Mouse (Mus musculus) E14TG2a.4 (cell line): ENCODE data around the gene Amh.
A peak's percentile ranks its signal among the peaks of the same experiment; 100 is the strongest.

Experiments
- H3K27me3 ChIP-seq: 2 replicates; pipeline ENCODE4 v1.6.1; 2014; ENCODE audit warnings: low read length, control low read depth; ENCODE audit not compliant: insufficient read depth
- H3K36me3 ChIP-seq: 2 replicates; pipeline ENCODE4 v1.6.1; 2014; ENCODE audit warnings: low read length, control low read depth; ENCODE audit not compliant: insufficient read depth
- H3K4me1 ChIP-seq: replicated peaks from 2 replicates; pipeline ENCODE4 v1.6.1; 2014; ENCODE audit warnings: low read depth, low read length, control low read depth
- H3K4me3 ChIP-seq: replicated peaks from 2 replicates; pipeline ENCODE4 v1.5.1; 2014; ENCODE audit warnings: mild to moderate bottlenecking, low read length
- H3K9me3 ChIP-seq: 2 replicates; pipeline ENCODE4 v1.6.1; 2014; ENCODE audit warnings: low read length, control low read depth
- CTCF ChIP-seq: conservative IDR thresholded peaks from 2 replicates; pipeline ENCODE4 v1.5.1; 2014; ENCODE audit warnings: low read length
- NANOG ChIP-seq: IDR thresholded peaks from 2 replicates; pipeline ENCODE4 v1.6.1; 2014; ENCODE audit warnings: borderline replicate concordance, low read length, mixed read lengths
- POU5F1 ChIP-seq: IDR thresholded peaks from 2 replicates; pipeline ENCODE4 v1.6.1; 2014; ENCODE audit warnings: low read length, borderline replicate concordance

The Amh gene

DNA sequence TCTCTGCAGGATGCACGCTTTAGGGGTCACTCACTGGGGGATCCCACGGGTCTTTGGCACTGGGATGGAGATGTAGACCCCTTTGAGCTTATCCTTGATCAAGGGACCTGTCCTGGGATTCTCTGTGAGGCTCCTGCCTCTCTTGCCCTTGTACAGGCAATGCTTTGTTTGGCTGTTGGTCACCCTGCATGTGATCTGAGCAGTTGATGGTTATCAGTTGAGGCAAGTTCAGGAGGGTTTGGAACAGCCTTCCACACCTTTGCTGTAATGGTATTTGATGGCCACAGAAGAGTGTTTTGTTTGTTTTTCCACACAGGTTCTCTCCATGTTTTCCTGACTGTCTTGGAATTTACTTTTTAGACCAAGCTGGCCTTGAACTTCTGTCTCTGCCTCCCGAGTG lies 43.2 kb upstream of the Amh start:
- no peaks in the 10 kb centered on the region for H3K9me3 ChIP-seq
- peaks cover 98% of the 10 kb centered on the region for H3K4me1 ChIP-seq
- peaks cover 89% of the 10 kb centered on the region for H3K36me3 ChIP-seq
- no peak overlapping the region for H3K4me3 ChIP-seq
- no peaks in the 10 kb centered on the region for H3K27me3 ChIP-seq
- TF ChIP-seq NANOG = no peak
- TF ChIP-seq CTCF = no peak
- TF ChIP-seq POU5F1 = no peak

DNA sequence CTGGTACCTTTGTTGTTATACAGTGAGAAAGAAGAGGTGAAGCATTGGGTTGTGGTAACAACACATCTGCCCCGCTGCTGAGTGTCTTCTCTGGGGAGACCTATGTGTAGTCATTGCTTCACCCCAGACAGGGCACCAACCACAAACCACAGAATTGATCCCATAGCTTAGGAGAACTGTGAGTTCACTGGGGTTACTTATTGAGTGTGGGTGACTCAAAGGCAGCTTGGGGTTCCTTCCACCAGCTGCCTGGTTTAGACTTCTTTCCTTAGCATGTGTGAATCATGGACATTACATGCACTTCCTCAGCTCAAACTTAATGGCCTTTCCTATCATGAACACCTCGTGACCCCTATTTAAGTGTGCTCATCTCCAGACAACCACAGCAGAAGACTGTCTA lies 41.5 kb upstream of the Amh start:
- H3K27me3 ChIP-seq = no peaks in the 10 kb centered on the region
- H3K4me3 ChIP-seq = no peak overlapping the region
- peaks cover 90% of the 10 kb centered on the region for H3K36me3 ChIP-seq
- peaks cover 92% of the 10 kb centered on the region for H3K4me1 ChIP-seq
- no peaks in the 10 kb centered on the region for H3K9me3 ChIP-seq
- TF ChIP-seq NANOG (no peak), POU5F1 (no peak), CTCF (no peak)

DNA sequence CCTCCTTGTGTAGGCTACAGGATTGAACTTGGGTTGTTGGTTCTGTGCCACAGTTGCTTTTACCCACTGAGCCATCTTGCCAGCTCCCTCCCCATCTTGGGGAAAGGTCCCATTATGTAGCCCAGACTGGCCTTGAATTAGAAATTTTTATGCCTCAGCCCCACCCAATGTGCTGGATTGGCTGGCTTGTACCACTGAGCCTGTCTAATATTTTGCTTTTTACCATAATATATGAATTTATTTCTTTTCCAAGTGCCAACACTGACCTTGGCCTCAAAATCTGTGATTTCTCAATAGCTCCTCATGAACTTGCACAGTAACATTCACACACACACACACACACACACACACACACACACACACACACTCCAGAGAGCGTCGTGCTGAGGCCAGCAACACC lies 39.3 kb upstream of the Amh start:
- Histone ChIP-seq H3K4me1 (peaks cover 70% of the 10 kb centered on the region), H3K36me3 (peaks cover 93% of the 10 kb centered on the region), H3K4me3 (peak overlapping the region; percentile 39; the same call in 1 of the 2 replicates), H3K9me3 (no peaks in the 10 kb centered on the region), H3K27me3 (no peaks in the 10 kb centered on the region)
- TF ChIP-seq POU5F1 (no peak), NANOG (no peak), CTCF (no peak)

DNA sequence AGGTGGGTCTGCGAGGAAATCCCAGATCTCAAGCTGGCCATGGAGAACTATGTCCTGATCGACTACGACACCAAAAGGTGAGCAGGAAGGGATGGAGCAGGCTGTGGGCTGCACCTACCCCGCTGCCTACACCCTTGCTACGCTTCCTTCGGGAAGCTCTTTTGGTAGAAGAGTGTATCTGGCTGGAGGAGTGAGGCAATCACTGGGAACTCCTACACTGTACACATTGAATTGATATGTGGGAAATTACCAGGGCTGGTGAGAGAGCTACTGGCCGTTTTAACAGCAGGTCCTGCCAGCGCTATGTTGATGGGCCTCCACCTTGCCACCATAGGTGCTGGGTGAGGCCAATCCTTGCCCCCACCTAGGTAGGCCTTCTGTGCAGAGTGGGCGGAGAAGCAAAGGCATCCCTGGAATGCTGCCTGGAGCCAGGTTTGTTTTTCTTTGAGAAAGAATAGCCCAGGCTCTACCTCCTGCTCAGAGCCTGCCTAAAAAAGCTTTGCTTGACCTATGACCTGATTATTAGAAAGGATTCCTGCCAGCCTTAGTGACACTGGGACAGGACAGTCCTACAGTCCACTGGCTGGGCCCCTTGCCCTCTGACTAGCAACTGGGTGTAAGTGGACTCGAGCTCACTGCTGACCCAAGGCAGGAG lies 38.8 kb upstream of the Amh start:
- TF ChIP-seq NANOG = no peak
- no peak for TF ChIP-seq CTCF
- TF ChIP-seq POU5F1 = no peak

DNA sequence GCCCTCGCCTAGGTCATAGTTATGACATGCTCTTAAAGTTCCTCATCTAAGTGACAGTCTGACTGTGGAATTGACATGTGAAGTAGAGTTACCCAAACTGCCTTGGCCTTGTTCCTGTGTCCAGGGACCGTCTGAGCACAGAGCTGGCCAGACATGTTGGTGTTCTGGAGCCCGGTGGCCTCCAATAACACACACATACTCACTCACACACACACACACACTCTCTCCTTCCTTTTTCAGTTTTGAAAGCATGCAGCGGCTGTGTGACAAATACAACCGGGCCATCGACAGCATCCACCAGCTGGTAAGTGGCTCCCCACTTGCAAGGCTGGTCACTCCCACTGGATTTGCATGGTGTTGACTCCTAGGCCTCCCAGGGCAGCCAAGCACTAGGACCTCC lies 36.7 kb upstream of the Amh start:
- Histone ChIP-seq H3K4me1 (peaks cover 45% of the 10 kb centered on the region), H3K27me3 (no peaks in the 10 kb centered on the region), H3K9me3 (no peaks in the 10 kb centered on the region), H3K36me3 (peaks cover 98% of the 10 kb centered on the region), H3K4me3 (no peak overlapping the region)
- TF ChIP-seq POU5F1 = no peak
- TF ChIP-seq NANOG = no peak
- TF ChIP-seq CTCF = no peak

More for the DNA sequence above, 38.8 kb upstream of the Amh start:
- Histone ChIP-seq H3K9me3 (no peaks in the 10 kb centered on the region), H3K4me1 (peaks cover 65% of the 10 kb centered on the region), H3K4me3 (peak overlapping the region; percentile 39), H3K36me3 (peaks cover 95% of the 10 kb centered on the region), H3K27me3 (no peaks in the 10 kb centered on the region)

DNA sequence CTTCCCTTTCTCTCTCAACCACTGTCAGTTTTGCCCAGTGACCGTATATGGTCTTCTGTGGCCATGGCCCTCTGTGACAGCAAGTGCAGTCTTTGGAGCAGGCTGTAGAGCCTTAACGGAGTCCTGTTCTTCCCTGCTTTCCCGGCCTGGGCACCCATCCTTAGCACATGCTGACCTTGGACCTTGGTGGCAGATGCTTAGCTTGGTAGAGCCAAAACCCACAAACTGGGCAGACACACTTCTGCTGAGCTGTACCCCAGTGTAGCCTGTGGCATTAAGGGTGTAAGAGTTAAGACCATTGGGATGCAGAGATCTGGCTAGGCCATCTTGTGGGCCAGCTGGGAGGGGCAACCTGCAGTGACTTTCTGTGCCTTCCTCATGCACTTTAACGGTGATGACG lies 31.2 kb upstream of the Amh start:
- Histone ChIP-seq H3K27me3 (no peaks in the 10 kb centered on the region), H3K4me3 (no peak overlapping the region), H3K9me3 (no peaks in the 10 kb centered on the region), H3K36me3 (peaks cover 100% of the 10 kb centered on the region), H3K4me1 (peaks cover 36% of the 10 kb centered on the region)
- TF ChIP-seq CTCF = no peak
- no peak for TF ChIP-seq NANOG
- TF ChIP-seq POU5F1 = no peak

DNA sequence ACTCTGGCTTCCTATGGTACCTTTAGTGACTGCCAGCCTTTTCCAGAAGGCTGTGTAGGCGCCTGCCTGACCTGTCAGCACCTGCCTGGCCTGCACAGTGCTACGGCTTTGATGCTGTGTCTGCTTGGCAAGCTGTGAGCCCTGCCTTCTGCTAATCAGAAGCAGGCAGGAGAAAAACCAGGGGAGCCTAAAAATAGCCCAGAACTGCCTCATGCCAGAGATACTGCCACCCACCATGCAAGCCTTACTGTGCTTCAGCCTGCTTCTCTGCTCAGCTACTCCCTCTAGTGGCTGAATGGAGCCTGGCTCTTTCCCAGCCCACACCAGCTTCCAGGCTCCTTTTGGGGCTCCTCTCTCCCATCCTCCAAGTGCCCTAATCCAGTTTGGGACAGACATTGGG lies 30.5 kb upstream of the Amh start:
- no peaks in the 10 kb centered on the region for H3K27me3 ChIP-seq
- H3K4me1 ChIP-seq = peaks cover 36% of the 10 kb centered on the region
- H3K4me3 ChIP-seq = no peak overlapping the region
- TF ChIP-seq CTCF (peak; percentile 95), POU5F1 (no peak)
- no peaks in the 10 kb centered on the region for H3K9me3 ChIP-seq
- H3K36me3 ChIP-seq = peaks cover 100% of the 10 kb centered on the region

DNA sequence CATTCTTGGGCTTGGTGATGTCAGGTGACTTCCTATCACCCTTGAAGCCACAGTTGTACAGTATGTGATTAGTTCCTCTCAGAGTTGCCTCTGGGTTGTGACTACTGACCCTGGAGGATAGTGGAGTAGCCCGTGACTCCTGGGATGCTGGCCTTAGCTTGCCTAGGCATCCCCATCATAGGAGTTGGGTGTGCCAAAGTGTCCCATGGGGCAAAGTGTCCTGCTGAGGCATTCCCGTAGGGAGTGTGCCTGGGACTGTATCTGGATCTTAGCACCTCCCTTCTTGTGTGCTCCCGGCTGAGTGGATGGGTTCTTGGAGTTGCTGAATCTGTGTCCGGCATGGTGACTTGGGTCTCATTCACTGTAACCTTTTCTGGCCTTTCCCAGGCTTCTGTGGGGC lies 30.1 kb upstream of the Amh start:
- TF ChIP-seq CTCF (no peak), NANOG (no peak), POU5F1 (no peak)
- no peaks in the 10 kb centered on the region for H3K9me3 ChIP-seq
- no peak overlapping the region for H3K4me3 ChIP-seq
- H3K27me3 ChIP-seq = no peaks in the 10 kb centered on the region
- peaks cover 100% of the 10 kb centered on the region for H3K36me3 ChIP-seq
- H3K4me1 ChIP-seq = peaks cover 36% of the 10 kb centered on the region

DNA sequence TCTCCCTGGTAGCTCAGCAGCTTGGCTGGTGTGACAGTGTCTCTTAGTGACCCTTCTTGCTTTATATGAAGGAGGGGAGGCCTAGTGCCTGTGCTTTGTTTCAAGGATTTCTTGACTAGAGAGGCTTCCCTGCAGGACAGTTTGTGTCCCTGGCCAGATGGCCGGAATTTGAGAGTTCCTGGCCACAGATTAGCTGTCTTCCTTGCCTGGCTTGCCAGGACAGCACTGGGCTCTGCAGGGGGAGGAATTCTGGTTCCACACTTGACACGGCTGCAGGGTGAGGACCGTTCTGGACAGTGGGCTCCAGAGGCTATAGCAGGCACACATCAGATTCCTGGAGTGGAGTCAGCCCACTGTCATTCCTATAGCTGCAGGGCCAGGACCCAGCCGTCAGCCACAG lies 29.3 kb upstream of the Amh start:
- Histone ChIP-seq H3K4me1 (peaks cover 36% of the 10 kb centered on the region), H3K36me3 (peaks cover 100% of the 10 kb centered on the region), H3K27me3 (no peaks in the 10 kb centered on the region), H3K9me3 (no peaks in the 10 kb centered on the region), H3K4me3 (no peak overlapping the region)
- TF ChIP-seq CTCF = no peak
- no peak for TF ChIP-seq NANOG
- no peak for TF ChIP-seq POU5F1

DNA sequence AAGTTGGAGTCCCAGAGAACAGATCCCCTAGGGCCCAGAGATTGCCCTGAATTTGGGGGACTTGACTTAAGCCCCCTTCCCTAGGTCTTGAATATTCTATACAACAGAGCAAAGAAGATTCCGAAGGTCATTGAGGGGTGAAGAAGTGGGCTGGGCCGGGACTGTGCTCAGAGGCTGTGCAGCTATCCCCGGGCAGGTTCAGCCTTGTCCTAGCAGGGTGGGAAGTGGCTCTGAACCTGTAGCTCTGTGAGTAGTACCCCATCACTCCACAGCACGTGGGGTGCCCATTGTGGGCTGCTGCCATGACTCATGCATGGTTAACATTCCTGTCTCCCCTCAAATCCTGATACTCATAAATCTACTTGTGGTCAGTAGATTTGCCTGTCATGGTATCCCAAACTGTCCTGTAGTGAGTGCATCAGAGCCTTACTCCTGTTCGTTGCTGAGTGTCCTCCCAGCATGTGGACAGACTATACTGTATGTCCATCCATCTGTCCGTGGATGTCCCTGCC lies 28.6 kb upstream of the Amh start:
- Histone ChIP-seq H3K4me1 (peaks cover 36% of the 10 kb centered on the region), H3K4me3 (no peak overlapping the region), H3K36me3 (peaks cover 100% of the 10 kb centered on the region), H3K27me3 (no peaks in the 10 kb centered on the region), H3K9me3 (no peaks in the 10 kb centered on the region)
- TF ChIP-seq NANOG = no peak
- TF ChIP-seq CTCF = no peak
- no peak for TF ChIP-seq POU5F1
